Mouse (Mus musculus) CH12.LX (cell line): ENCODE measurements around the gene Lzts2. TPM values are rescaled to one million over a fixed set of nuclear protein-coding genes. Genes with fewer than 3 reads are reported as not detected.

Source experiments
- DNase-seq: peaks from one replicate; pipeline ENCODE4 v3.0.0-alpha.2; 2013; ENCODE audit errors: extremely low read depth
- H3K27ac ChIP-seq: 2 replicates; pipeline ENCODE4 v1.5.1; 2012; ENCODE audit warnings: low read depth, mild to moderate bottlenecking, control low read depth, moderate library complexity; ENCODE audit not compliant: insufficient read depth
- H3K27me3 ChIP-seq: replicated peaks from 2 replicates; pipeline ENCODE3; 2012; ENCODE audit warnings: inconsistent platforms
- H3K36me3 ChIP-seq, 2 experiments: replicated peaks in 1 of 2; 2 replicates each; pipeline versions ENCODE3 to v1.6.1; 2012; ENCODE audit warnings: inconsistent platforms in 1 of 2, low read length in 1 of 2, mild to moderate bottlenecking in 1 of 2, mixed read lengths in 1 of 2, moderate library complexity in 1 of 2; ENCODE audit not compliant: control insufficient read depth in 1 of 2, insufficient read depth in 1 of 2
- H3K4me1 ChIP-seq, 2 experiments: 2 replicates each; pipeline ENCODE4 v1.6.1; 2012; ENCODE audit warnings: inconsistent platforms in 1 of 2, moderate library complexity in 1 of 2; ENCODE audit not compliant: insufficient read depth in 2 of 2, control insufficient read depth in 1 of 2
- H3K4me2 ChIP-seq: 2 replicates; pipeline ENCODE4 v1.6.1; 2012; ENCODE audit warnings: low read depth, mild to moderate bottlenecking, control low read depth; ENCODE audit not compliant: poor library complexity, insufficient read depth, severe bottlenecking
- H3K4me3 ChIP-seq, 3 experiments: fragments of 150-350 bp in 1 of 3; sonication (generic) in 1 of 3; replicated peaks in 1 of 3; 2 replicates each; pipeline versions ENCODE3 to v1.5.1; 2011 to 2012; ENCODE audit warnings: low read depth in 2 of 3, low read length in 2 of 3, mild to moderate bottlenecking in 2 of 3, moderate library complexity in 2 of 3, control low read depth in 1 of 3, improper control_type of control experiment in 1 of 3, inconsistent platforms in 1 of 3, mixed read lengths in 1 of 3; ENCODE audit not compliant: poor library complexity in 1 of 3
- H3K79me2 ChIP-seq: replicated peaks from 2 replicates; pipeline ENCODE4 v1.6.1; 2012; ENCODE audit warnings: mild to moderate bottlenecking, moderate library complexity; ENCODE audit not compliant: control insufficient read depth, poor library complexity, insufficient read depth, severe bottlenecking; ENCODE audit errors: extremely low read depth
- H3K9ac ChIP-seq: 2 replicates; pipeline ENCODE4 v1.6.1; 2012; ENCODE audit warnings: low read depth, mild to moderate bottlenecking, control low read depth, moderate library complexity; ENCODE audit not compliant: insufficient read depth
- H3K9me3 ChIP-seq: replicated peaks from 2 replicates; pipeline ENCODE3; 2012; ENCODE audit warnings: low read length, inconsistent platforms, mixed read lengths
- BHLHE40 ChIP-seq: IDR thresholded peaks from 2 replicates; pipeline ENCODE4 v1.6.1; 2011; ENCODE audit warnings: mild to moderate bottlenecking, low read depth, low read length, improper control_type of control experiment
- CHD1 ChIP-seq: IDR thresholded peaks from 2 replicates; pipeline ENCODE4 v1.6.1; 2012; ENCODE audit warnings: low read depth, low read length, improper control_type of control experiment, inconsistent platforms
- CTCF ChIP-seq, 2 experiments: IDR thresholded peaks in 1 of 2; conservative IDR thresholded peaks in 1 of 2; 2 replicates each; pipeline ENCODE4 v1.5.1; 2011 to 2012; ENCODE audit warnings: low read depth in 2 of 2, low read length in 2 of 2, improper control_type of control experiment in 1 of 2, inconsistent platforms in 1 of 2, mild to moderate bottlenecking in 1 of 2, moderate library complexity in 1 of 2
- E2F4 ChIP-seq: IDR thresholded peaks from 2 replicates; pipeline ENCODE4 v1.6.1; 2011; ENCODE audit warnings: low read depth, low read length, improper control_type of control experiment; ENCODE audit not compliant: insufficient replicate concordance
- ELF1 ChIP-seq: IDR thresholded peaks from 2 replicates; pipeline ENCODE4 v1.6.1; 2014; ENCODE audit warnings: low read depth, mild to moderate bottlenecking, inconsistent platforms, low read length, improper control_type of control experiment
- EP300 ChIP-seq: IDR thresholded peaks from 2 replicates; pipeline ENCODE4 v1.6.1; 2011; ENCODE audit warnings: low read length, improper control_type of control experiment
- GABPA ChIP-seq: IDR thresholded peaks from 2 replicates; pipeline ENCODE4 v1.6.1; 2012; ENCODE audit warnings: low read depth, low read length, improper control_type of control experiment, inconsistent platforms; ENCODE audit not compliant: insufficient replicate concordance
- HCFC1 ChIP-seq: IDR thresholded peaks from 2 replicates; pipeline ENCODE4 v1.6.1; 2012; ENCODE audit warnings: low read depth, mild to moderate bottlenecking, inconsistent platforms, low read length, improper control_type of control experiment
- JUND ChIP-seq: conservative IDR thresholded peaks from 2 replicates; pipeline ENCODE4 v1.6.1; 2011; ENCODE audit warnings: low read depth, low read length, improper control_type of control experiment
- KAT2A ChIP-seq: IDR thresholded peaks from 2 replicates; pipeline ENCODE4 v1.6.1; 2012; ENCODE audit warnings: low read length, improper control_type of control experiment, inconsistent platforms; ENCODE audit not compliant: insufficient replicate concordance
- MAX ChIP-seq: IDR thresholded peaks from 2 replicates; pipeline ENCODE4 v1.6.1; 2011; ENCODE audit warnings: low read length, improper control_type of control experiment
- MAZ ChIP-seq: IDR thresholded peaks from 2 replicates; pipeline ENCODE4 v1.6.1; 2012; ENCODE audit warnings: low read depth, mild to moderate bottlenecking, inconsistent platforms, low read length, improper control_type of control experiment, moderate library complexity
- MXI1 ChIP-seq: IDR thresholded peaks from 2 replicates; pipeline ENCODE4 v1.6.1; 2011; ENCODE audit warnings: mild to moderate bottlenecking, low read depth, low read length, improper control_type of control experiment
- NELFE ChIP-seq: IDR thresholded peaks from 2 replicates; pipeline ENCODE4 v1.6.1; 2011; ENCODE audit warnings: low read depth, low read length, improper control_type of control experiment
- POLR2AphosphoS2 ChIP-seq: IDR thresholded peaks from 2 replicates; pipeline ENCODE4 v1.6.1; 2011; ENCODE audit warnings: low read depth, low read length, improper control_type of control experiment
- RAD21 ChIP-seq: IDR thresholded peaks from 2 replicates; pipeline ENCODE4 v1.6.1; 2011; ENCODE audit warnings: low read depth, mild to moderate bottlenecking, low read length, improper control_type of control experiment, moderate library complexity
- RCOR1 ChIP-seq: conservative IDR thresholded peaks from 2 replicates; pipeline ENCODE4 v1.6.1; 2012; ENCODE audit warnings: low read depth, mild to moderate bottlenecking, inconsistent platforms, low read length, improper control_type of control experiment
- SIN3A ChIP-seq: IDR thresholded peaks from 2 replicates; pipeline ENCODE4 v1.6.1; 2012; ENCODE audit warnings: low read length, improper control_type of control experiment, inconsistent platforms
- TBP ChIP-seq: conservative IDR thresholded peaks from 2 replicates; pipeline ENCODE4 v1.6.1; 2011; ENCODE audit warnings: low read depth, low read length, improper control_type of control experiment
- USF1 ChIP-seq: IDR thresholded peaks from 2 replicates; pipeline ENCODE4 v1.6.1; 2014; ENCODE audit warnings: low read depth, mild to moderate bottlenecking, inconsistent platforms, low read length, improper control_type of control experiment
- ZC3H11A ChIP-seq: IDR thresholded peaks from 2 replicates; pipeline ENCODE4 v1.6.1; 2012; ENCODE audit warnings: low read depth, mild to moderate bottlenecking, inconsistent platforms, low read length, improper control_type of control experiment
- ZMIZ1 ChIP-seq: IDR thresholded peaks from 2 replicates; pipeline ENCODE4 v1.6.1; 2012; ENCODE audit warnings: low read depth, mild to moderate bottlenecking, inconsistent platforms, low read length, improper control_type of control experiment
- ZNF384 ChIP-seq: IDR thresholded peaks from 2 replicates; pipeline ENCODE4 v1.6.1; 2012; ENCODE audit warnings: low read depth, low read length, improper control_type of control experiment, inconsistent platforms
- dilution Hi-C: fragments of 300-500 bp; cut with MboI; formaldehyde crosslinking; loops from 2 replicates; pipeline ENCODE4 v1.14.3; 2020; ENCODE audit warnings: low sequenced_read_pairs; ENCODE audit not compliant: extremely low pct_unique_long_range_greater_than_20kb, extremely low pct_ligation_motif_present
- in situ Hi-C: fragments of 300-500 bp; cut with MboI; formaldehyde crosslinking; loops from 3 replicates; pipeline ENCODE4 v1.14.3; 2019; ENCODE audit warnings: low sequenced_read_pairs, low pct_ligation_motif_present, low pct_unique_long_range_greater_than_20kb, mixed read lengths
- polyA plus RNA-seq: library from polyadenylated mRNA; unstranded; fragments of >175 nt; gene quantifications from 2 replicates; pipeline ENCODE4 v1.2.1, GENCODE M21; 2012; ENCODE audit warnings: low read depth; ENCODE audit not compliant: insufficient read length
- total RNA-seq, 2 experiments: library from RNA; depleted of rRNA; stranded (reverse); fragments of 300-350 nt in 1 of 2; fragments of >200 nt in 1 of 2; gene quantifications; 2 replicates each; pipeline ENCODE4 v1.2.3; 2012 to 2014

Gene Lzts2
- total and polyA plus RNA-seq, 3 experiments = 0.68 to 22.1 (median 2.2) TPM

DNA sequence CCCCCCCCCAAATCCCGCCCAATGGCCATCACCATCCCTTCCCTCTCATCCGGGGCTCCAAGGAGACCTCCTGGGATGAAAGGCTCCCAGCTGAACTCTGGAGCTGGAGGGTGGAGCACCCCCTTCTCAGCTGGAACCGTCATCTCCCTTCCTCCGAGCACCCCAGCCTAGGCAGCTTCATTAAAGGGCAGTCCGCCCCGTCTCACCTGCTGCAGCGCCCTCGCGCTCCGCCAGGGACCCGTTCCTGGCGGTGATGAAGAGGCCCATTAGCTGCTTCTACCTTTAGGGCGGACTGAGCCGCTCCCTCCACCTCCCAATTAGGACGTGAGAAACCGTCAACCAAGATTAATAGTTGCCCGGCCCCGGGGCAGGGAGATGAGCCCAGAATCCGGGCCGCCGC is 51.0 kb downstream of the Lzts2 start:
- dilution Hi-C loops = no loop called here

DNA sequence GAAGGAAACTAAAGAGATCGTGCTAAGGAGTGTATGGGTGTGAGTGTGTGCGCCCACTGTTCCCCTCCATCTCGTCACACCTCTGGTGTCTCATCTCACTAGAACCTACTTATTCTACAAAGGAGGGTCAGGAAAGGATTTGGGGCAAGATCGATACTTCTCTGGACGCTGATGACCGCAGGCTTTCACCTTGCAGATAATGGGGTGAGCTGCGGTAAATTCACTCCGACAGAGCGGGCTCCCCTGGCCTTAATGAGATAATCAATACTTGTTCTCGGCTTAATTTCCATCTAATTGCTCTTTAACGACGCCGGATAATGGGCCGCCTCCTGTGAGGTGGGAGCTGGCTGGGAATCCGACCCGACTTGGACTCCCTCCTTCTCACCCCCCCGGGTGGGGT is 53.0 kb downstream of the Lzts2 start:
- Histone ChIP-seq H3K9ac (no peak overlapping the region), H3K4me1 (peaks cover 0 to 5% of the 10 kb centered on the region in 2 experiments; a peak in 2 of 4 replicates), H3K4me2 (no peak overlapping the region), H3K27ac (no peak overlapping the region), H3K4me3 (no peak overlapping the region), H3K27me3 (peaks cover 4% of the 10 kb centered on the region)
- dilution Hi-C loops = no loop called here
- TF ChIP-seq NELFE (no peak), POLR2AphosphoS2 (no peak), CTCF (conservative IDR thresholded peaks at IDR 0.05 in 1 of 2, IDR thresholded peaks at IDR 0.05 in 1 of 2; ENCODE audit: low read depth in 2 of 2, low read length in 2 of 2) (no peak), KAT2A (no peak), JUND (no peak), E2F4 (no peak), MAZ (no peak), SIN3A (no peak), ZMIZ1 (no peak), GABPA (no peak), MAX (no peak)
- TF ChIP-seq, all 38 proteins: peak for 0
- no peak for DNase-seq
- Histone ChIP-seq H3K36me3 (no peaks in the 10 kb centered on the region), H3K9me3 (no peaks in the 10 kb centered on the region), H3K79me2 (no peaks in the 10 kb centered on the region)
- in situ Hi-C loops = no loop called here

More for the DNA sequence above, 51.0 kb downstream of the Lzts2 start:
- H3K27me3 ChIP-seq = peaks cover 4% of the 10 kb centered on the region
- DNase-seq = no peak
- H3K36me3 ChIP-seq = peaks cover 0 to 2% of the 10 kb centered on the region in 2 experiments
- H3K79me2 ChIP-seq = no peaks in the 10 kb centered on the region
- no peaks in the 10 kb centered on the region for H3K9me3 ChIP-seq
- TF ChIP-seq MXI1 (no peak), EP300 (no peak), JUND (no peak), E2F4 (no peak), GABPA (no peak), POLR2AphosphoS2 (no peak), CTCF (conservative IDR thresholded peaks at IDR 0.05 in 1 of 2, IDR thresholded peaks at IDR 0.05 in 1 of 2; ENCODE audit: low read depth in 2 of 2, low read length in 2 of 2) (no peak), CHD1 (no peak), TBP (no peak), BHLHE40 (no peak), USF1 (no peak), RAD21 (no peak), ZNF384 (no peak), ELF1 (no peak), ZMIZ1 (no peak), MAX (no peak), RCOR1 (no peak), ZC3H11A (no peak), HCFC1 (no peak), SIN3A (no peak)
- TF ChIP-seq, all 38 proteins: peak for 0
- Histone ChIP-seq H3K4me1 (peaks cover 0 to 5% of the 10 kb centered on the region in 2 experiments; a peak in 2 of 4 replicates), H3K4me2 (no peak overlapping the region), H3K9ac (no peak overlapping the region), H3K4me3 (no peak overlapping the region), H3K27ac (no peak overlapping the region)
- in situ Hi-C loops = no loop called here
